Mouse (Mus musculus) thymus, adult 18-20 months (tissue): Measurements from ENCODE around the gene Lrrc29.
"Not testable (repeated sequence)": the region's sequence is repeated elsewhere in the genome, so short reads cannot be mapped to it uniquely, and the experiment has no call there.

Experiments used
- DNase-seq, 2 experiments: peaks; one replicate each; pipeline ENCODE4 v3.0.0; 2022; ENCODE audit warnings: mixed read lengths in 2 of 2

Gene Lrrc29

GRCm38 (mm10) chr8:105309142-105309847 lies 16.8 kb downstream of the Lrrc29 start:
- no peak for DNase-seq

GRCm38 (mm10) chr8:105308428-105308827 lies 17.6 kb downstream of the Lrrc29 start:
- no peak for DNase-seq

- peak in 1 of 2 experiments; percentile 8 for DNase-seq
These were observed 18.4 kb downstream of the Lrrc29 start for GRCm38 (mm10) chr8:105307670-105308069.

GRCm38 (mm10) chr8:105306146-105306691 lies 19.9 kb downstream of the Lrrc29 start:
- no peak for DNase-seq

- peak in 1 of 2 experiments; percentile 66 for DNase-seq
These were observed 20.6 kb downstream of the Lrrc29 start, which contains the start of gene Elmo3 for GRCm38 (mm10) chr8:105305211-105306145. Gene Elmo3 (plus strand): TSS chr8:105305601.

- DNase-seq, result no peak
These were observed 21.5 kb downstream of the Lrrc29 start for GRCm38 (mm10) chr8:105304325-105305210.

- no peak for DNase-seq
These were observed 22.2 kb downstream of the Lrrc29 start for GRCm38 (mm10) chr8:105303874-105304273.

GRCm38 (mm10) chr8:105303396-105303795 lies 22.7 kb downstream of the Lrrc29 start:
- DNase-seq, result no peak

GRCm38 (mm10) chr8:105299962-105300361 lies 26.1 kb downstream of the Lrrc29 start:
- DNase-seq, result no peak

GRCm38 (mm10) chr8:105298351-105299252 lies 27.5 kb downstream of the Lrrc29 start:
- DNase-seq, result peak in 1 of 2 experiments; percentile 62

GRCm38 (mm10) chr8:105297511-105298192 lies 28.4 kb downstream of the Lrrc29 start, which contains the start of gene E2f4:
Gene E2f4 (plus strand): TSS chr8:105297663.
- peak; percentile 84 to 87 for DNase-seq

- no peak for DNase-seq
These were observed 30.0 kb downstream of the Lrrc29 start, which contains the start of gene Exoc3l for GRCm38 (mm10) chr8:105295895-105296573. Gene Exoc3l (minus strand): TSS chr8:105296101.

GRCm38 (mm10) chr8:105295256-105295655 lies 30.8 kb downstream of the Lrrc29 start:
- DNase-seq, result no peak

GRCm38 (mm10) chr8:105294776-105295175 lies 31.3 kb downstream of the Lrrc29 start:
- no peak for DNase-seq

- no peak for DNase-seq
These were observed 32.7 kb downstream of the Lrrc29 start for GRCm38 (mm10) chr8:105293405-105293804.

- no peak for DNase-seq
These were observed 33.6 kb downstream of the Lrrc29 start for GRCm38 (mm10) chr8:105292471-105292870.

GRCm38 (mm10) chr8:105291802-105292201 lies 34.3 kb downstream of the Lrrc29 start:
- not testable (repeated sequence) for DNase-seq

GRCm38 (mm10) chr8:105291364-105291763 lies 34.7 kb downstream of the Lrrc29 start:
- not testable (repeated sequence) for DNase-seq

GRCm38 (mm10) chr8:105290554-105291314 lies 35.3 kb downstream of the Lrrc29 start:
- peak; percentile 63 to 74 for DNase-seq
